Mouse (Mus musculus): Measurements from ENCODE around the gene Cpne5. TPM values are rescaled to one million over a fixed set of nuclear protein-coding genes. Genes with fewer than 3 reads are reported as not detected.
"Not testable (repeated sequence)": the region's sequence is repeated elsewhere in the genome, so short reads cannot be mapped to it uniquely, and the experiment has no call there.

The Cpne5 gene
- polyA plus RNA-seq, 1 experiment from 2014 or later, result 17.9 TPM

DNA sequence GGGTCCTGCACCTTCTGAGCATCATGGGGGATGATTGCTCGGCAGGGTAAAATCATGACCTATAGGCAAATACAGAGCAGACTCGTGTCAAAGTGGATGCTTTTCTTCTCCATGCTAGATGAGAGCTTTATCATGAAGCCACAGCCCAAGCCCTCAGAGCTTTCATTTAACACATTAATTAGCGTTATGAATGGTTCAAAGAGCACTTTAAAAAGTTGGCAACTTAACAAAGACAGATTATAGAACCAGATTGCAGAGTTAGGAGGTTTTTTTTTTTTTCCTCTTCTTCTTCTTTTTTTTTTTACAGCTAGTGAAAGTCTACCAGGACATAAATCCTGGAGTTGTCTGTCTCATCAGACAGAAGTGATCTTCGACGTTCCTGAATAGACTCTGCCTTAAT is 108.6 kb downstream of the Cpne5 start:
- WGBS, result 66% methylated on average over 5 of the region's 5 CpGs
- Histone ChIP-seq H3K9ac (no peak overlapping the region), H3K36me3 (no peaks in the 10 kb centered on the region), H3K27ac (no peak overlapping the region), H3K4me3 (no peak overlapping the region), H3K4me1 (replicated peaks) (no peaks in the 10 kb centered on the region), H3K27me3 (no peaks in the 10 kb centered on the region), H3K9me3 (replicated peaks) (no peaks in the 10 kb centered on the region), H3K4me2 (no peak overlapping the region)
- no peak for ATAC-seq (replicated peaks; ENCODE audit: insufficient number of reproducible peaks, insufficient read depth, low FRiP score, low read depth)

GRCm38 (mm10) chr17:29126561-29126960 is 111.4 kb downstream of the Cpne5 start:
- WGBS, result 92% methylated on average over 3 of the region's 3 CpGs
- Histone ChIP-seq H3K9me3 (replicated peaks) (no peaks in the 10 kb centered on the region), H3K27me3 (no peaks in the 10 kb centered on the region)

DNA sequence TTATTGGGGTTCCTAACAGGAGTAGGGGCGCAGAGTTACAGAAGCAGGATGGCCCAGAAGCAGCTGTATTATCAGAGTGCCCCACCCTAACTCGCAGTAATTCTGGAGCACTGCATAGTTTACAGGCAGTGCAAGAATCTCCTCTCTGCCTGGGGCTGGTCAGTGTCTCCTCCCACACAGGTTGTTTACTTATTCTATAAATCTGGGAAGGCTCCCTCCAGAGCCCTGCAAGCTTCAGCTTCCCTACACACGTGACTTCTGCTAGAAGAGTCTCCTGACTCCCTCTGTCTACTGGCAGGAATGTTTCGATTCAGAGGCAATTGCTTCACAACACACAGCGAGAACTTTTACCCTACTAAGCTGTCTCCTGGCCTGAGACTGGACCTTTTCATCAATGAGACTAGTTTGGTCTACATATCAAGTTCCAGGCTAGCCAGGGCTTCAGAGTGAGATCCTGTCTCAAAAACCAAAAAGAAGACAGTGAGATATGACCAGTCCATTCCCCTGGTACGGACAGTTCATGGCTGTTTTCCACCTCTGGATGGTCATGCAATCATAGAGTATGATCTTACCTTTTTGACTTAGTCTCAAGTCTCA is 114.3 kb downstream of the Cpne5 start:
- H3K4me3 ChIP-seq, result no peak overlapping the region
- no peak overlapping the region for H3K9ac ChIP-seq
- no peak overlapping the region for H3K27ac ChIP-seq
- 52% methylated on average over 6 of the region's 6 CpGs for WGBS
- no peaks in the 10 kb centered on the region for H3K9me3 ChIP-seq (replicated peaks)
- ATAC-seq (replicated peaks; ENCODE audit: insufficient number of reproducible peaks, insufficient read depth, low FRiP score, low read depth), result no peak
- no peaks in the 10 kb centered on the region for H3K36me3 ChIP-seq
- peaks cover 10% of the 10 kb centered on the region for H3K4me1 ChIP-seq (replicated peaks)
- H3K4me2 ChIP-seq, result no peak overlapping the region
- H3K27me3 ChIP-seq, result no peaks in the 10 kb centered on the region

More at GRCm38 (mm10) chr17:29126561-29126960, 111.4 kb downstream of the Cpne5 start:
- Histone ChIP-seq H3K4me2 (no peak overlapping the region), H3K4me3 (no peak overlapping the region), H3K27ac (no peak overlapping the region), H3K36me3 (no peaks in the 10 kb centered on the region), H3K4me1 (replicated peaks) (peaks cover 10% of the 10 kb centered on the region; the same call in 1 of the 2 replicates), H3K9ac (no peak overlapping the region)
- no peak for ATAC-seq (replicated peaks; ENCODE audit: insufficient number of reproducible peaks, insufficient read depth, low FRiP score, low read depth)

DNA sequence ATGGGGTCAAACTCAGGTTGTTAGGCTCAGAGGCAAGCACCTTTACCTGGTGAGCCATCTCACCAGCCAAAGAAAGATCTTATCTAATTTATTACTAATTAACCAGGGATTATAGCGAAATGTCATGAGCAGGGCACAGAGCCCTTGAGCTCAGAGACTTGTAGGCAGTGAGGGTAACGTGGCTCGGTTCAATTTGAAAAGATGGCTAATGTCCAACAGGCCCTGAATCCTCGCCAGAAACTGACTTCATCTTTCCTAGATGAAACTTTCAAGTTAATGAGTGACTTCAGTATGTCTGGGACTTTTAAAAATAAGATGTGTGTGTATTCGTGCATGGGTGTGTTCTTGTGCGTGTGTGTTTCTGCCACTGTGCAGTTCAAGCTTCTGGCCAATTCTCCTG is 115.2 kb downstream of the Cpne5 start:
- ATAC-seq (replicated peaks; ENCODE audit: insufficient number of reproducible peaks, insufficient read depth, low FRiP score, low read depth), result no peak
- Histone ChIP-seq H3K4me2 (no peak overlapping the region), H3K27ac (no peak overlapping the region), H3K9ac (no peak overlapping the region), H3K4me1 (replicated peaks) (peaks cover 10% of the 10 kb centered on the region), H3K27me3 (no peaks in the 10 kb centered on the region), H3K4me3 (no peak overlapping the region), H3K36me3 (no peaks in the 10 kb centered on the region), H3K9me3 (replicated peaks) (no peaks in the 10 kb centered on the region)
- WGBS, result 57% methylated on average over 6 of the region's 6 CpGs

GRCm38 (mm10) chr17:29120666-29121065 is 117.3 kb downstream of the Cpne5 start:
- H3K4me1 ChIP-seq (replicated peaks), result peaks cover 10% of the 10 kb centered on the region
- no peak for ATAC-seq (replicated peaks; ENCODE audit: insufficient number of reproducible peaks, insufficient read depth, low FRiP score, low read depth)
- WGBS, result 62% methylated on average over 12 of the region's 12 CpGs

GRCm38 (mm10) chr17:29118057-29118456 is 119.9 kb downstream of the Cpne5 start:
- Histone ChIP-seq H3K9ac (no peak overlapping the region), H3K4me3 (no peak overlapping the region), H3K27ac (no peak overlapping the region), H3K9me3 (replicated peaks) (no peaks in the 10 kb centered on the region), H3K27me3 (no peaks in the 10 kb centered on the region), H3K4me2 (no peak overlapping the region), H3K36me3 (no peaks in the 10 kb centered on the region), H3K4me1 (replicated peaks) (peaks cover 3% of the 10 kb centered on the region)
- ATAC-seq (replicated peaks; ENCODE audit: insufficient number of reproducible peaks, insufficient read depth, low FRiP score, low read depth), result no peak
- 59% methylated on average over 5 of the region's 5 CpGs for WGBS

More at GRCm38 (mm10) chr17:29120666-29121065, 117.3 kb downstream of the Cpne5 start:
- no peak overlapping the region for H3K9ac ChIP-seq
- no peak overlapping the region for H3K4me2 ChIP-seq
- H3K9me3 ChIP-seq (replicated peaks), result no peaks in the 10 kb centered on the region
- H3K36me3 ChIP-seq, result no peaks in the 10 kb centered on the region
- no peak overlapping the region for H3K27ac ChIP-seq
- H3K27me3 ChIP-seq, result no peaks in the 10 kb centered on the region
- no peak overlapping the region for H3K4me3 ChIP-seq

DNA sequence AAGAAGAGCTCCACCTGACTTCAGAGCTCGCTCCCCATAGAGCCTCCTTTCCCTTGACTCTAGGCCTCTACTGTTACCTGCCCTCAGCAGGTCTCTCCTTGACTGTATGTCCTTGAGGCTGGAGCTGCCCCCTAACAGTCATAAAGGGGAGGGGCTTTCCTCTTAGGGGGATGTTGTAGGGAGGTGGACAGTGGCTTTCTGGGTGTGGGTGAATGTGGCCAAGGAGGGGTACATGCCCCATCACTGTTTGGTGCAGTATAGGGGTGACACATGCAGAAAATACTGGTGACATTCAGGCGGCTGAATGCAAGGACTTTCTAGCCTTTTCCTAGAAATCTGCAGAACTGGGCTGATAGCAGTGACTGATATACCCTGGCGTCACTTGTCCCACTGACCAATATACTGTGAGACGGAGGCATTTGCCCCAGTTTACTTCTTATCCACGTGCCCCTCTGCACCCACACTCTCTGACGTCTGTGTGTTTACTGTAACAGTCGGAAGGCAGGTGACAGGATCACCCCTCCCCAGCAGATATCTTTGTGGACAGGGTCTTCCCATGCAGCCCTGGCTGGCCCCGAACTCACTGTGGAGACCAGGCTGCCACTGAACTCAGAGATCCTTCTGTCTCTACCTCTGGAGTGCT is 120.8 kb downstream of the Cpne5 start:
- H3K27ac ChIP-seq, result no peak overlapping the region
- no peaks in the 10 kb centered on the region for H3K36me3 ChIP-seq
- no peaks in the 10 kb centered on the region; the same call in 1 of the 2 replicates for H3K4me1 ChIP-seq (replicated peaks)
- H3K4me3 ChIP-seq, result no peak overlapping the region
- no peaks in the 10 kb centered on the region for H3K9me3 ChIP-seq (replicated peaks)
- H3K27me3 ChIP-seq, result no peaks in the 10 kb centered on the region
- H3K4me2 ChIP-seq, result no peak overlapping the region
- no peak overlapping the region for H3K9ac ChIP-seq
- ATAC-seq (replicated peaks; ENCODE audit: insufficient number of reproducible peaks, insufficient read depth, low FRiP score, low read depth), result no peak
- 71% methylated on average over 8 of the region's 8 CpGs for WGBS

- Histone ChIP-seq H3K4me2 (no peak overlapping the region), H3K36me3 (no peaks in the 10 kb centered on the region)
- WGBS, result 70% methylated on average over 12 of the region's 12 CpGs
Observed at GRCm38 (mm10) chr17:29116023-29116422, 121.9 kb downstream of the Cpne5 start.

GRCm38 (mm10) chr17:29113591-29114352 is 124.2 kb downstream of the Cpne5 start, which contains the start of gene Rab44:
Gene Rab44 (plus strand): TSS chr17:29114145.
- ATAC-seq (replicated peaks; ENCODE audit: insufficient number of reproducible peaks, insufficient read depth, low FRiP score, low read depth), result no peak
- H3K4me2 ChIP-seq, result no peak within 1 kb of the TSS
- H3K4me3 ChIP-seq, result no peak within 1 kb of the TSS
- no peaks in the 10 kb centered on the region for H3K4me1 ChIP-seq (replicated peaks)
- no peaks in the 10 kb centered on the region for H3K9me3 ChIP-seq (replicated peaks)
- no peaks in the 10 kb centered on the region for H3K27me3 ChIP-seq
- WGBS, result 80% methylated on average over 13 of the region's 13 CpGs
- H3K27ac ChIP-seq, result no peak within 1 kb of the TSS
- H3K36me3 ChIP-seq, result no peaks in the 10 kb centered on the region
- no peak within 1 kb of the TSS for H3K9ac ChIP-seq

More at GRCm38 (mm10) chr17:29116023-29116422, 121.9 kb downstream of the Cpne5 start:
- no peak for ATAC-seq (replicated peaks; ENCODE audit: insufficient number of reproducible peaks, insufficient read depth, low FRiP score, low read depth)
- H3K9ac ChIP-seq, result no peak overlapping the region
- no peaks in the 10 kb centered on the region for H3K27me3 ChIP-seq
- no peak overlapping the region for H3K4me3 ChIP-seq
- H3K9me3 ChIP-seq (replicated peaks), result no peaks in the 10 kb centered on the region
- H3K4me1 ChIP-seq (replicated peaks), result no peaks in the 10 kb centered on the region; the same call in 1 of the 2 replicates
- H3K27ac ChIP-seq, result no peak overlapping the region

GRCm38 (mm10) chr17:29111332-29111731 is 126.6 kb downstream of the Cpne5 start:
- no peak overlapping the region for H3K4me2 ChIP-seq
- H3K4me3 ChIP-seq, result no peak overlapping the region
- no peaks in the 10 kb centered on the region for H3K4me1 ChIP-seq (replicated peaks)
- ATAC-seq (replicated peaks; ENCODE audit: insufficient number of reproducible peaks, insufficient read depth, low FRiP score, low read depth), result no peak
- H3K9ac ChIP-seq, result no peak overlapping the region
- H3K9me3 ChIP-seq (replicated peaks), result no peaks in the 10 kb centered on the region
- no peak overlapping the region for H3K27ac ChIP-seq
- no peaks in the 10 kb centered on the region for H3K36me3 ChIP-seq
- no peaks in the 10 kb centered on the region for H3K27me3 ChIP-seq
- 68% methylated on average over 5 of the region's 5 CpGs for WGBS

DNA sequence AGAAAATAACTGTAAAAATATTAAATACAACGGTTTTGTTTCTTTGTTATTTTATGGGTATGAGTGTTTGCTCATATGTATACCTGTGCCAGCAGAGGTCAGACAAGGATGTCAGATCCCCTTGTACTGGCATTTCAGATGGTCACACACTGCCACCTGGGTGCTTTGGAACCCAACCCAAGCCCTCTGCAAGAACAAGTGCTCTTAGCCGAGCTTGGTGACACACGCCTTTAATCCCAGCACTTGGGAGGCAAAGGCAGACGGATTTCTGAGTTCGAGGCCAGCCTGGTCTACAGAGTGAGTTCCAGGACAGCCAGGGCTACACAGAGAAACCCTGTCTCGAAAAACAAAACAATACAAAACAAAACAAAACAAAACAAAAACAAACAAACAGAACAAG is 127.6 kb downstream of the Cpne5 start:
- WGBS, result 75% methylated on average over 6 of the region's 6 CpGs
- H3K4me3 ChIP-seq; H3K27me3 ChIP-seq; ATAC-seq (replicated peaks; ENCODE audit: insufficient number of reproducible peaks, insufficient read depth, low FRiP score, low read depth); H3K9ac ChIP-seq; H3K4me1 ChIP-seq (replicated peaks); H3K36me3 ChIP-seq; H3K4me2 ChIP-seq; H3K27ac ChIP-seq; H3K9me3 ChIP-seq (replicated peaks): not testable (repeated sequence)
